Mouse (Mus musculus) splenic B cell, adult 2 months (primary cell): ENCODE data around the gene Steap3.

Source experiments
- DNase-seq: peaks from one replicate; pipeline ENCODE4 v3.0.0-alpha.2; 2011; ENCODE audit warnings: low read depth, low spot score
- H3K27me3 ChIP-seq: 2 replicates; pipeline ENCODE4 v1.6.1; 2012; ENCODE audit warnings: mild to moderate bottlenecking, low read length, moderate library complexity, mixed read lengths; ENCODE audit not compliant: control insufficient read depth, poor library complexity, insufficient read depth, severe bottlenecking
- H3K36me3 ChIP-seq: 2 replicates; pipeline ENCODE4 v1.6.1; 2012; ENCODE audit warnings: mild to moderate bottlenecking, low read length, moderate library complexity, mixed read lengths; ENCODE audit not compliant: control insufficient read depth, poor library complexity, insufficient read depth, severe bottlenecking

The Steap3 gene

DNA sequence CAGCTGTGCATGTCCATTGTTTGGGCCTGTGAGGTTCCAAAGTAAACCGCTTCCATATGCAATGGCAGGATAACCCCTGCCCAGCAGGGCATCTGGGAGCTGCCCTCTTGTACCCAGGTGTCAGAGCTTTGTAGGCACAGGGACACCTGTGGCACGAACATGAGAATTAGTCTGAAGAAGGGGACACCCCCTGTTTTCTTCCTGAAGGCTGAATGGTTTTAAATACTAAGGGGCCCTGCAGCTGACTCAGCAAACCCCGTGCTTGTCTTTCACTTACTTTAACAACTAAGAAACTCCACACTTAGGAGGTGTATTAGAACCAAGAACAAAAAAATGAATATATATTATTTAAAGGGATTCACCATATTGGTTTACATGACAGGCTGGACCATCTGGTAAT lies 74.4 kb downstream of the Steap3 start:
- no peaks in the 10 kb centered on the region for H3K36me3 ChIP-seq
- no peak for DNase-seq
- no peaks in the 10 kb centered on the region for H3K27me3 ChIP-seq

DNA sequence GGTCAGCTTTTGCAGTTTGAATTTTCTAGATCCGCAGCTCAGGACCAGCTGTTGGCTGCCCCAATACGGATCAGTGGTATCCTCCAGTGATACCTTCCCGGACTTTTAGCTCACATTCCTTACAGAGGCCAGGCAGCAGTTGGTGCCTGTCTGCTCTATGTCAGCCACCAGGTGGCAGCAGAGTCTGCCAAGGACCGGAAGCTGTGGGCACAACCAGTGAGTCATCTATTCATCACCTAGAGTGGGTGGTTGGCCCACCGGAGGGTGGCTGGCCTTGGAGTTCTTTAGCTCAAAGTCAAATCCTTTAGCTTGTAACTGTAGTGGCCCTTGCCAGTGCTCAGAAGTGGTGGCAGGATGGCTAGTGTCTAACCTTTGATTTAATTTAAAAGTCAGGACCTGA lies 75.3 kb downstream of the Steap3 start:
- DNase-seq = peak; percentile 82
- no peaks in the 10 kb centered on the region for H3K36me3 ChIP-seq

DNA sequence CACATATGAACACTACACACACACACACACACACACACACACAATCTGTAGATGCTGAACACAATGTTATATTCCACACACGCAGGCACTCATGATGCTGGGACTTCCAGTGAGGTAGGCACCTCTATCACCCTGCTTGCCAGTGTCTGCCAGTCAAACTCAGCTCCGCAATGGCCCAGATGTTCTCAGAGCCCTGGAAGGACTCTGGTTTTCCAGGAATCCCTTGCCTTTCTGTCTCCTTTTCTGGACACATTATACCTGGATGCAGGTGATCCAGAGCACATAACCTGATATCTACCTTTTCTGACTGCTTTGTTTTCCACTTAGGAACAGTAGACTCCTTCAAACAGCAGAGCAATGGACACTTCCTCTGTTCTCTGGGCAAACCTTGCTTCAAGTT lies 75.8 kb downstream of the Steap3 start:
- Histone ChIP-seq H3K36me3 (no peaks in the 10 kb centered on the region), H3K27me3 (no peaks in the 10 kb centered on the region)
- DNase-seq = no peak

More for the DNA sequence above, 75.3 kb downstream of the Steap3 start:
- H3K27me3 ChIP-seq = no peaks in the 10 kb centered on the region

DNA sequence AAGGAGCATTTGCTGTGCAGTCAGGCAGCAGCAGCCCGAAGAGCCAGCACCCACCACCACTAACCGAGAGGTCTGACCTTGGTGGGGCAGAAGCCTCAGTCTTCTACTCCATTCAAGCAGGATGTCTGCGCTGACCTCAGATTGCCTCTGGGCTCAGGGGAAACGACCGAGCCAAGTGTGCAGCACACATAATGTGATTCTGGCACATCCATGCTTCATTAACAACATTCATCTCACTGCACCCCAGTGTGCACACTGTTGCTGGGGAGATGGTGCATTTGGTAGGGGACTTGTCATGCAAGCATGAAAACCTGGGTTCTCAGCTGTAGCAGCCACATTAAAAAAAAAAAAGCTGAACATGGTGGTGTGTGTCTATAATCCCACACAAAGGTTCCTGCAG lies 76.6 kb downstream of the Steap3 start:
- no peak for DNase-seq
- H3K36me3 ChIP-seq = no peaks in the 10 kb centered on the region
- no peaks in the 10 kb centered on the region for H3K27me3 ChIP-seq

DNA sequence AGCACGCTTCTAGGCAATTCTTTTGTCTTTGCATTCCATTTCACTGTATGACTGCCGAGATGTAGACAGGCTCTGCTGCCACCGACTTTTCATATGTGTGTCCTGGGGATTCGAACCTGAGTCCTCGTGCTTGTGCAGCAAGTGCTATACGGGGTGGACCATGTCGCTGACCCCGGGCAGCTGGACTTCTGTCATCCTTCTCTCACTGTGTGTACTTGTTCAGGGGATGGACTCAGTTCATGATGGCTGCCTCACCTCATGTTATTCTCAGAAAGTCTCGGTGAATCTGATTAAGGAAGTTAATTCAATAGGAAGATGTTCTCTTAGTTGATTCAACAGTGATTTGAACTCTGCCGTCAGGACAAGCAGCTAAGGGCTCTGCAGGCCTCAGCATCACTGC lies 78.9 kb downstream of the Steap3 start:
- Histone ChIP-seq H3K27me3 (no peaks in the 10 kb centered on the region), H3K36me3 (no peaks in the 10 kb centered on the region)
- no peak for DNase-seq

DNA sequence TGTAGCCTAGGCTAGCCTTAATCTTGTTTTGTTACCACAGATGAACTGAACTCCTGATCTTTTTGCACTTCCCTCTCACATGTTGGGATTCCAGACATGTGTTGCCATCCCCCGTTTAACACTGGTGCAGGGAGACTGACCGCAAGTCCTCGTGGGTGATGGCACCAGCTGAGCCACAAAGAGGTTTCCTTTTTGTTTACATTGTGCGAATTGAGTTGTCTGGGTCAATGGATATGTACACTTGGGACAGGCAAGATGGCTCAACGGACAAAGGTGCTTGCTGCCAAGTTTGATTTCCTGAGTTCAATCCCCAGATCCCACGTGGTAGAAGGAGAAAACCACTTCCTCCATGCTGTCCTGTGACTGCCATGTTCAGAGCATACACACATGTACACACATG lies 80.2 kb downstream of the Steap3 start:
- Histone ChIP-seq H3K36me3 (0 out of 2 replicates have a peak, but pooled peaks cover 1% of the 10 kb centered on the region), H3K27me3 (no peaks in the 10 kb centered on the region)
- no peak for DNase-seq

DNA sequence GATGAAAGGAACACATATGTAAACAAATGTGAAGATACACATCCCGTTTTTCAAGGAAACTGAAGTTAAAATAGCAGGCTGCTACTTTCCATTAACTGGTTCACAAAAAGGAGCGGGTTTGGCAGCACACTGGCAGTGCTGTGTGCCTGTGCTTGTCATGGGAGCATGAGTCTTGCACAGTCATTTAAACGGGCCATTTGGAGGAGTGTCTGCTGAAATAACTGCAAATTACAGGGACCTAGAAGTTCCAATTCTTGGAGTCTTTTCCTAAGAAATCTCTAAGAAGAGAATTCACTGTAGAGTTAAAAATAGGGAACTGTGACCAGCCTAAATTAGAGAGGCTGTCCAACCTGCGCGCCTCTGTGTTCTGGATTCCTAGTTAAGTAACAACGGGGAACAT lies 81.6 kb downstream of the Steap3 start:
- 0 out of 2 replicates have a peak, but pooled peaks cover 1% of the 10 kb centered on the region for H3K36me3 ChIP-seq
- no peaks in the 10 kb centered on the region for H3K27me3 ChIP-seq
- DNase-seq = no peak

DNA sequence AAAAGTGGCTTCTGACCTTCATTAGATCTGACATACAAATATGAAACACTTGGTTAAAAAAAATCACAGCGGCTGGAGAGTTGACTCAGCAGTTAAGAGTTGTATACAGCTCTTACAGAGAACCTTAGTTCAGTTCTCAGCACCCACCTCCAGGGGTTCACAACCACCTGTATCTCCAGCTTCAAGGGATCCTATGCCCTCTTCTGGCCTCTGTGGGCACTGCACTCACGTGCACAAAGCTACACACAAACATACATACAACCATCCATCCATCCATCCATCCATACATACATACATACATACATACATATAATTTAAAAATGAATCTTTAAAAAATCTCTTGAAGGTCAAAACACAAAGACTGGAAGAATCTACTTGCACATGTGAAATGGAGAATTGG lies 82.2 kb downstream of the Steap3 start:
- DNase-seq = no peak
- 0 out of 2 replicates have a peak, but pooled peaks cover 1% of the 10 kb centered on the region for H3K36me3 ChIP-seq
- no peaks in the 10 kb centered on the region for H3K27me3 ChIP-seq

DNA sequence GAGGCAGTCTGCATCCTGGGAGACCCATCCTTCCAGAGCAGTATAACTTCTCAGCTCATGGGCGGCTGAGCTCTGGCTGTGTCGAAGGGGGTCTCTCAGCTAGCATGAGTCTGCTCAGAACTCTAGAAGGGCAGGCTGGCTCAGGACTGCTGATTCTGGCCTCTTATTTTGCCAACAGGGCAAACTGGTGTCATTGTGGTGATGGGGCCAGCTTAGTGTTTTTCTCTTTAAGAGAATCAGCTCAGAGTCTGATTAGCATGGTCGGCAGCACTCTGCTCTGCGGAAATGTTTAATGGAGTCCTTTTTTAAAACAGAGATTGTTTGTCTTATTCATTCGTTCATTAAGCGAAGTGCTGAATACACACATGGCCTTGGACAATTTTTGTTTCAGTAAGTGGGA lies 83.3 kb downstream of the Steap3 start:
- no peak for DNase-seq
- H3K27me3 ChIP-seq = no peaks in the 10 kb centered on the region
- 0 out of 2 replicates have a peak, but pooled peaks cover 1% of the 10 kb centered on the region for H3K36me3 ChIP-seq

DNA sequence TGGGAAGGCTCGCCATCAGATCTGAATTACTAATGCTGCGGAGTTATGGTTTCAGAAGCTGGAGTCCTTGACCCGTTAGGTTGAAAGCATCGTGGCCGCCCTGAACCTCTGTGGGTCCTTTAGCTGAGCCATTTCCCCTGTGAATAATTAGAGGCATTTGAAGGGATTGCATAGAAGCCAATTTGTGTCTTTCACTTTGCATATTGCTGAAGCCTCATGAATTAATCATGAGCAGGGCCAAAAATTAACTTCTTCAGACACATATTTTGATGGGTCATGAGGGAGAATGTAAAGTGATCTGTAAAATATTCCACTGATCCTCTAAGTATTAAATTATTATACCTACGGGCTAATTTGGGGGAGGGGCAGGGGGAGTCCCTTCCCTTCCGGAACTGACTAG lies 85.4 kb downstream of the Steap3 start:
- DNase-seq = no peak
- no peaks in the 10 kb centered on the region for H3K27me3 ChIP-seq
- 0 out of 2 replicates have a peak, but pooled peaks cover 1% of the 10 kb centered on the region for H3K36me3 ChIP-seq

DNA sequence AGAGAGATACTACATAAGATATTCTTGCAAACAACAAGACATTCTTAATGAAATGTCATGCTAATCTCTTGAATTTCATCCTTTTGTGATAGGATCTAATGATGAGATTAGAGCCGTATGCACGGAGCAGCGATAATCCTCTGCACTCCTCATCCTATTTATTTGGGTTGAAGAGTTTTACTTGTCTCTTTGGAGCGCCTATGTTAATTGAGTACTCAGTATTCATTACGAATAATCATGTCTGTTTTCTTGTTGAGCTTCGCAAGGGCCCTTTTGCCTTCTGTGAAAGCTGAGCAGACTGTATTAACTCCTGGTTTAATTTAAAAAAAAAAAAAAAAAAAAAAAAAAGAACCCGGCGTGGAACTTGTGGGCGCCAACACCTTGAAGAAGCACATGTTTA lies 85.8 kb downstream of the Steap3 start:
- DNase-seq = no peak
- Histone ChIP-seq H3K36me3 (0 out of 2 replicates have a peak, but pooled peaks cover 1% of the 10 kb centered on the region), H3K27me3 (no peaks in the 10 kb centered on the region)

DNA sequence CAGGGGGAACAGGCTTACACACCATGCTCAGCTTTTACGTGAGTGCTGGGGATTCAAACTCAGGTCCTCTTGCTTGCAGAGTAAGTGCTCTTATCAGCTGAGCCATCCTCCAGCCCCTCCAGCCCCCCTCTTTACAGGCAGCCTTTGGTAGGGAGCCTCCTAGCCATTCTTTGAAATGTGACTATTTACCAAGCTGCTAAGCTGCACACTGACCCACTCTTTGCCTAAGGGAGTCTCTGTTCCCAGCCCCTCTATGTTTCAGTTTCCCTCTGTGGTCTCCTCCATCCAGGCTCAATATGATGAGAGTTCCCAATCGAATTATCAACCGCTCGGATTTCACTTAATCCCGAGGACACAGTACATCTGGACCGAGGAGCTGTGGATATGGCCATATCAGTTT lies 86.3 kb downstream of the Steap3 start:
- H3K36me3 ChIP-seq = 0 out of 2 replicates have a peak, but pooled peaks cover 1% of the 10 kb centered on the region
- no peak for DNase-seq
- H3K27me3 ChIP-seq = no peaks in the 10 kb centered on the region

DNA sequence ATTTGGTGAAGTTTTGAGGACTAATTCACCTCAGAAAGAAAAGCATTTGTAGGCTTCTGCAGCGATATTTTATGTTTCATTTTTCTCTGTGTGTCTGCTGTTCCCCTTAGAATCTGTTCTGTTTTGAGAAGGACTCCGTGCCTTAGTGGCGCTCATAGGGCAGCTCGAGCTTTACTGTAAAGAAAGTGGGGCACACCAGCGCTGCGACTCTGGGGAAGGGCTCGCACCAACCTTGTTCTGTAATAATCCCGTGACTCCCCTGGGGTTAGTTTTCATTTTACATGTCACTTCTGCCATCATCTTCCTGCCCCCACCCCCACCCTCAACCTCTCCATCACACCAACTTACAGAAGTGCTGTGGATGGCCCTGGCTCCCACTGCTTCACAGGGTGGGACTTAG lies 95.4 kb downstream of the Steap3 start:
- Histone ChIP-seq H3K27me3 (no peaks in the 10 kb centered on the region), H3K36me3 (no peaks in the 10 kb centered on the region)
- DNase-seq = peak; percentile 52

DNA sequence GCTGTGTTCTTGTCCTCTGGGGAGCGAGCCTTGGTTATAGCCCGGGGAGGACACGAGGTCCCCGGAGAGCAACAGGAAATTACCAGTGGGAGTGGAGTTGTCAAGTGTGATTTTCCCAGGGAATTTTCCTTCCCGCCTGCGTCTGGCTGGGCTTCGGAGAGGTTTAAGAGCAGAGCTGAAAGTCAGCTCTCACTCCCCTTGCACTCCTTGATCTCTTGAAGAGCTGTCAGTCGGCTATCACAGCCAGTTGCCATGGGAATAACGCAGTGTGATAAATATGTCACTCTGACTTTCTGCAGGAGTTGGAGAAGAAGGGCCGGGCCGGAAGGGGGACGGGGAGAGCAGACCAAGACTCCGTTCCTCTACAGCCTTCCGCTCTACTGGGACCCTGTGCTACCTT lies 96.2 kb downstream of the Steap3 start:
- Histone ChIP-seq H3K36me3 (no peaks in the 10 kb centered on the region), H3K27me3 (no peaks in the 10 kb centered on the region)
- no peak for DNase-seq

DNA sequence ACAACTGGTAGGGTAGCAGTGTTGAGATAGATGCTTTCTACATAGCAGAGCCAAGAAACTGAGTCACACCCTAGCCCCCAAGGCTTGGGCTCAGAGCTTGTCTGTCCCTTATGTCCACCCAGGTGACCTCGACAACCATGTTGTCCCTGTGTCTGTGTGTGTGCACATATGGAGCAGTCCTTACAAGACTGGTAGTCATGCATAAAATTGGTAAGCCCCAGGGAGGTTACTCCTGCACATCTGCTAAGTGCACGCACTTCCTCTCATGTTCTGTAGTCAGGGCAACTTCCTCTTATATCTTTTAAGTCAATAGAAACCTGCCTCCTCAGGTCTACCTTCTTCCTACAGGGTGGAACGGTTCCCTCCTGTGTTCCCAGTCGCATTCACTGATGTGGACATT lies 97.5 kb downstream of the Steap3 start:
- no peaks in the 10 kb centered on the region for H3K36me3 ChIP-seq
- DNase-seq = peak; percentile 83
- H3K27me3 ChIP-seq = no peaks in the 10 kb centered on the region

DNA sequence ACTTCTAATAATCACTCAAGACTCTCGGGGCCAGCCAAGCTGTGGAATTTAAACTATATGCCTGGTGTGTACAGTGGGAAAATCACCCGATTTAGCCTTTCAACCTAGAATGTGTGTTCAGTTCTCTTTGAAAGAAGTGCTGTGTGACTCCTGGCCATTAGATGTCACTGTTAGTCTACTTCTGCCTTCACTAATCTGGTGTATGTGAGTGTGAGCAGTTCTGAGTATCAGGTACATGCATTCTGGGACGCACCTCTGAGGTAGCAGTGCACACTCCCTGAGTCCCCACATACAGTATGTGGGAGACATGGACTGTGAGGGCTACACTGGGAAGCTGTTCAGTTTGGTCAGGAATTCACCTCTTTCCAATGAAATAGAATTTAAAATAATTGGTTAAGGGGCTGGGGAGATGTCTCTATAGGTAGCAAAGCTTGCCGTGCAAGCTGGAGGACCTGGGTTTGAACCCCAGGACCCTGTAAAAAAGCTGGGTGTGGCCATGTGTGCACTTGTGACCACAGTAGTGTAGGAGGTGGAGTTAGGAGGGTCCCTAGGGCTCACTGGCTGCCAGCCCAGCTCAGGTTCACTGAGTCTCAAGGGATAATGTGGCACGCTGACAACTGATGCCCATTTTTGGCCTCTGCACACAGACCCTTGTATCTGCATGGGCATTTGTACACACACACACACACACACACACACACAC lies 100.5 kb downstream of the Steap3 start:
- H3K27me3 ChIP-seq = no peaks in the 10 kb centered on the region
- peak; percentile 82 for DNase-seq
- no peaks in the 10 kb centered on the region for H3K36me3 ChIP-seq
